In genomic region chr9:79455226-79455625, GRCm38 (mm10) we compare ENCODE assay signal across 23 mouse cellular contexts.
"Had no signal": no experiment of that assay in that cellular context is flagged by ENCODE, and none has a peak within 500 bp of the region (broad histone marks: within the 10 kb centered on the region; RNA-seq: fewer than 3 reads in every experiment).

No protein-coding gene starts in this region.

- H3K4me1 ChIP-seq: heart, embryonic 10.5 days; heart, embryonic 12.5 days; hindbrain, embryonic 10.5 days; hindbrain, embryonic 12.5 days; intestine, embryonic 15.5 days; limb, embryonic 10.5 days; limb, embryonic 12.5 days; liver, embryonic 13.5 days had no signal

- DNase-seq: gastrocnemius, adult 2 months; gastrocnemius, postnatal 10 days; gastrocnemius, postnatal 25 days; heart, adult 18-20 months; heart, postnatal 10 days; heart, postnatal 4 days; kidney, adult 18-20 months; kidney, adult 8-10 months; kidney, postnatal 10 days; kidney, postnatal 25 days; kidney, postnatal 4 days; liver; liver, embryonic 13.5 days had no signal

- H3K36me3 ChIP-seq: heart, embryonic 10.5 days; heart, embryonic 12.5 days; hindbrain, embryonic 10.5 days; hindbrain, embryonic 12.5 days; intestine, embryonic 15.5 days; limb, embryonic 10.5 days; limb, embryonic 12.5 days; liver, embryonic 13.5 days had no signal

- H3K9me3 ChIP-seq: heart, embryonic 10.5 days; heart, embryonic 12.5 days; hindbrain, embryonic 10.5 days; hindbrain, embryonic 12.5 days; intestine, embryonic 15.5 days; limb, embryonic 10.5 days; limb, embryonic 12.5 days; liver, embryonic 13.5 days had no signal

- H3K27ac ChIP-seq: gastrocnemius, adult 2 months; heart, embryonic 10.5 days; hindbrain, embryonic 10.5 days; hindbrain, embryonic 12.5 days; hindbrain, embryonic 14.5 days; intestine, embryonic 15.5 days; layer of hippocampus, adult 2 months; left cerebral cortex, adult 2 months; limb, embryonic 10.5 days; limb, embryonic 12.5 days; liver, embryonic 13.5 days had no signal

- H3K9ac ChIP-seq: heart, embryonic 12.5 days; hindbrain, embryonic 12.5 days; hindbrain, embryonic 14.5 days; intestine, embryonic 15.5 days; limb, embryonic 12.5 days; liver, embryonic 13.5 days had no signal

- H3K4me3 ChIP-seq: gastrocnemius, adult 2 months; heart, embryonic 10.5 days; heart, embryonic 12.5 days; hindbrain, embryonic 10.5 days; hindbrain, embryonic 12.5 days; intestine, embryonic 15.5 days; layer of hippocampus, adult 2 months; left cerebral cortex, adult 2 months; limb, embryonic 10.5 days; limb, embryonic 12.5 days; liver, embryonic 13.5 days had no signal
